Mouse (Mus musculus) cortical plate, adult 2 months (tissue): ENCODE data around the gene Scarb1.
A peak's percentile ranks its signal among the peaks of the same experiment; 100 is the strongest.

ENCODE experiments used
- CTCF ChIP-seq: fragments of 200-500 bp; IDR thresholded peaks from 2 replicates; pipeline ENCODE4 v1.5.1; 2011; ENCODE audit warnings: mild to moderate bottlenecking, control low read depth, low read length; ENCODE audit not compliant: insufficient read depth; ENCODE audit errors: extremely low read depth
- POLR2A ChIP-seq: fragments of 200-500 bp; IDR thresholded peaks from 2 replicates; pipeline ENCODE4 v1.6.1; 2011; ENCODE audit warnings: mild to moderate bottlenecking, low read length, control low read depth; ENCODE audit not compliant: insufficient read depth; ENCODE audit errors: extremely low read depth

GRCm38 (mm10) chr5:125251885-125252615 is 88.8 kb downstream of the Scarb1 start:
- TF ChIP-seq CTCF (peak; percentile 32; the same call in 1 of the 2 replicates), POLR2A (no peak)
